Mouse (Mus musculus) adrenal gland, postnatal 10 days (tissue): ENCODE data around the gene Cdca3. TPM values are rescaled to one million over a fixed set of nuclear protein-coding genes. Genes with fewer than 3 reads are reported as not detected.
A peak's percentile ranks its signal among the peaks of the same experiment; 100 is the strongest.
"Not testable (repeated sequence)": the region's sequence is repeated elsewhere in the genome, so short reads cannot be mapped to it uniquely, and the experiment has no call there.

Experiments
- DNase-seq: peaks from one replicate; pipeline ENCODE4 v3.0.0; 2021; ENCODE audit warnings: mixed read lengths
- long read RNA-seq, 2 experiments: library from polyadenylated mRNA; stranded (forward); transcript quantifications; one replicate each; pipeline ENCODE4 v2.0.0; 2021
- total RNA-seq, 2 experiments: library from RNA; stranded (reverse); gene quantifications; 2 replicates each; pipeline ENCODE4 v1.2.3; 2021

Cdca3 gene
- total RNA-seq = 10 to 100 TPM; 26.3 to 28.8 TPM
- long read RNA-seq, experiment 1, transcript Cdca3-201 (6 exons, 1,976 nt) = major isoform, 18 of 24 reads
- long read RNA-seq, experiment 1, partial matches to known transcripts = 5 of 24 reads
- long read RNA-seq, experiment 1, other reads (novel, unspliced or antisense) = 1 of 24 reads
- long read RNA-seq, experiment 2, transcript Cdca3-201 (6 exons, 1,976 nt) = major isoform, 15 of 19 reads
- long read RNA-seq, experiment 2, partial matches to known transcripts = 0 of 19 reads
- long read RNA-seq, experiment 2, other reads (novel, unspliced or antisense) = 2 of 19 reads

GRCm38 (mm10) chr6:124828868-124829798 lies at the start of gene Cdca3, which contains the start of gene Usp5:
Gene Cdca3 (plus strand): TSS chr6:124829547.
Gene Usp5 (minus strand): TSS chr6:124829484.
- peak; percentile 98 for DNase-seq

- DNase-seq = no peak
Observed at GRCm38 (mm10) chr6:124779984-124780416, 49.3 kb upstream of the Cdca3 start.

- no peak for DNase-seq
Observed at GRCm38 (mm10) chr6:124780917-124781316, 48.4 kb upstream of the Cdca3 start.

GRCm38 (mm10) chr6:124782436-124782835 lies 46.9 kb upstream of the Cdca3 start:
- no peak for DNase-seq

- DNase-seq = no peak
Observed at GRCm38 (mm10) chr6:124786756-124787420, 42.5 kb upstream of the Cdca3 start.

GRCm38 (mm10) chr6:124787722-124788121 lies 41.6 kb upstream of the Cdca3 start:
- DNase-seq = no peak

- DNase-seq = no peak
Observed at GRCm38 (mm10) chr6:124789519-124789918, 39.8 kb upstream of the Cdca3 start.

GRCm38 (mm10) chr6:124790121-124790520 lies 39.2 kb upstream of the Cdca3 start:
- no peak for DNase-seq

- DNase-seq = no peak
Observed at GRCm38 (mm10) chr6:124791911-124792310, 37.4 kb upstream of the Cdca3 start.

GRCm38 (mm10) chr6:124795781-124796180 lies 33.6 kb upstream of the Cdca3 start:
- DNase-seq = no peak

- DNase-seq = no peak
Observed at GRCm38 (mm10) chr6:124796200-124796599, 33.1 kb upstream of the Cdca3 start.

GRCm38 (mm10) chr6:124802400-124802799 lies 26.9 kb upstream of the Cdca3 start:
- not testable (repeated sequence) for DNase-seq

GRCm38 (mm10) chr6:124803061-124803460 lies 26.3 kb upstream of the Cdca3 start:
- DNase-seq = no peak

- DNase-seq = not testable (repeated sequence)
Observed at GRCm38 (mm10) chr6:124803691-124804090, 25.7 kb upstream of the Cdca3 start.

GRCm38 (mm10) chr6:124804341-124804740 lies 25.0 kb upstream of the Cdca3 start:
- no peak for DNase-seq

- peak; percentile 97 for DNase-seq
Observed at GRCm38 (mm10) chr6:124805341-124806321, 23.7 kb upstream of the Cdca3 start.

GRCm38 (mm10) chr6:124806446-124807140 lies 22.8 kb upstream of the Cdca3 start:
- DNase-seq = no peak

- no peak for DNase-seq
Observed at GRCm38 (mm10) chr6:124807366-124807765, 22.0 kb upstream of the Cdca3 start.

- DNase-seq = no peak
Observed at GRCm38 (mm10) chr6:124807986-124808357, 21.4 kb upstream of the Cdca3 start.

- peak; percentile 87 for DNase-seq
Observed at GRCm38 (mm10) chr6:124808358-124809012, 20.9 kb upstream of the Cdca3 start, which contains the start of gene Spsb2. Gene Spsb2 (plus strand): TSS chr6:124808661.
